Mouse (Mus musculus) spleen, postnatal 36 days (tissue): Measurements from ENCODE around the gene Papss2.
"Not testable (repeated sequence)": the region's sequence is repeated elsewhere in the genome, so short reads cannot be mapped to it uniquely, and the experiment has no call there.

Experiments
- DNase-seq, 2 experiments: peaks; one replicate each; pipeline ENCODE4 v3.0.0; 2022; ENCODE audit warnings: low spot score in 2 of 2, mixed read lengths in 1 of 2

The Papss2 gene

GRCm38 (mm10) chr19:32638276-32638903, 42.8 kb downstream of the Papss2 start:
- no peak for DNase-seq

- DNase-seq: no peak
These were observed 45.9 kb downstream of the Papss2 start for GRCm38 (mm10) chr19:32641535-32641934.

- DNase-seq: no peak
These were observed 46.4 kb downstream of the Papss2 start for GRCm38 (mm10) chr19:32641995-32642394.

- DNase-seq: no peak
These were observed 48.1 kb downstream of the Papss2 start for GRCm38 (mm10) chr19:32643642-32644041.

- DNase-seq: no peak
These were observed 50.3 kb downstream of the Papss2 start for GRCm38 (mm10) chr19:32645939-32646338.

- DNase-seq: no peak
These were observed 50.8 kb downstream of the Papss2 start for GRCm38 (mm10) chr19:32646382-32646781.

- no peak for DNase-seq
These were observed 52.5 kb downstream of the Papss2 start for GRCm38 (mm10) chr19:32648019-32648571.

- DNase-seq: no peak
These were observed 55.5 kb downstream of the Papss2 start for GRCm38 (mm10) chr19:32651046-32651445.

GRCm38 (mm10) chr19:32653122-32653521, 57.5 kb downstream of the Papss2 start:
- DNase-seq: no peak

GRCm38 (mm10) chr19:32653630-32654362, 58.2 kb downstream of the Papss2 start:
- no peak for DNase-seq

GRCm38 (mm10) chr19:32659346-32659745, 63.8 kb downstream of the Papss2 start:
- DNase-seq: no peak

- DNase-seq: no peak
These were observed 67.3 kb downstream of the Papss2 start for GRCm38 (mm10) chr19:32662936-32663335.

GRCm38 (mm10) chr19:32665243-32665642, 69.7 kb downstream of the Papss2 start:
- no peak for DNase-seq

GRCm38 (mm10) chr19:32667830-32668229, 72.2 kb downstream of the Papss2 start:
- DNase-seq: not testable (repeated sequence)

- no peak for DNase-seq
These were observed 80.2 kb downstream of the Papss2 start for GRCm38 (mm10) chr19:32675766-32676165.

GRCm38 (mm10) chr19:32680894-32681293, 85.3 kb downstream of the Papss2 start:
- no peak for DNase-seq

GRCm38 (mm10) chr19:32683081-32683480, 87.5 kb downstream of the Papss2 start:
- no peak for DNase-seq

GRCm38 (mm10) chr19:32687721-32688120, 92.1 kb downstream of the Papss2 start:
- no peak for DNase-seq

GRCm38 (mm10) chr19:32688227-32688626, 92.6 kb downstream of the Papss2 start:
- DNase-seq: not testable (repeated sequence)

- peak in 1 of 2 experiments; percentile 6 for DNase-seq
These were observed 94.1 kb downstream of the Papss2 start for GRCm38 (mm10) chr19:32689724-32690123.

GRCm38 (mm10) chr19:32696674-32697073, 101.1 kb downstream of the Papss2 start:
- DNase-seq: no peak

GRCm38 (mm10) chr19:32702191-32702590, 106.6 kb downstream of the Papss2 start:
- no peak for DNase-seq

GRCm38 (mm10) chr19:32708996-32709395, 113.4 kb downstream of the Papss2 start:
- DNase-seq: no peak
